Mouse (Mus musculus): ENCODE measurements around the gene Tacc2.
"Not testable (repeated sequence)": the region's sequence is repeated elsewhere in the genome, so short reads cannot be mapped to it uniquely, and the experiment has no call there.

The Tacc2 gene

GRCm38 (mm10) chr7:130653036-130653555, 75.9 kb downstream of the Tacc2 start:
- no peak for DNase-seq (ENCODE audit: low spot score)

GRCm38 (mm10) chr7:130654562-130654961, 77.3 kb downstream of the Tacc2 start:
- no peak for DNase-seq (ENCODE audit: low spot score)

- no peak for DNase-seq (ENCODE audit: low spot score)
Observed at GRCm38 (mm10) chr7:130656965-130657364, 79.7 kb downstream of the Tacc2 start.

GRCm38 (mm10) chr7:130657751-130658150, 80.5 kb downstream of the Tacc2 start:
- no peak for DNase-seq (ENCODE audit: low spot score)

GRCm38 (mm10) chr7:130659129-130659528, 81.9 kb downstream of the Tacc2 start:
- DNase-seq (ENCODE audit: low spot score), result no peak

GRCm38 (mm10) chr7:130662250-130662649, 85.0 kb downstream of the Tacc2 start:
- DNase-seq (ENCODE audit: low spot score), result no peak

- DNase-seq (ENCODE audit: low spot score), result no peak
Observed at GRCm38 (mm10) chr7:130662869-130663268, 85.6 kb downstream of the Tacc2 start.

- no peak for DNase-seq (ENCODE audit: low spot score)
Observed at GRCm38 (mm10) chr7:130664037-130664436, 86.8 kb downstream of the Tacc2 start.

- DNase-seq (ENCODE audit: low spot score), result no peak
Observed at GRCm38 (mm10) chr7:130664629-130665028, 87.4 kb downstream of the Tacc2 start.

- DNase-seq (ENCODE audit: low spot score), result no peak
Observed at GRCm38 (mm10) chr7:130665358-130665757, 88.1 kb downstream of the Tacc2 start.

GRCm38 (mm10) chr7:130668013-130668412, 90.8 kb downstream of the Tacc2 start:
- DNase-seq (ENCODE audit: low spot score), result not testable (repeated sequence)

GRCm38 (mm10) chr7:130668729-130669281, 91.6 kb downstream of the Tacc2 start:
- no peak for DNase-seq (ENCODE audit: low spot score)

- DNase-seq (ENCODE audit: low spot score), result no peak
Observed at GRCm38 (mm10) chr7:130669370-130669881, 92.2 kb downstream of the Tacc2 start.

GRCm38 (mm10) chr7:130670358-130670757, 93.1 kb downstream of the Tacc2 start:
- DNase-seq (ENCODE audit: low spot score), result no peak

GRCm38 (mm10) chr7:130671301-130671700, 94.1 kb downstream of the Tacc2 start:
- DNase-seq (ENCODE audit: low spot score), result no peak

GRCm38 (mm10) chr7:130673169-130674033, 96.2 kb downstream of the Tacc2 start:
- DNase-seq (ENCODE audit: low spot score), result no peak

- DNase-seq (ENCODE audit: low spot score), result no peak
Observed at GRCm38 (mm10) chr7:130674526-130674925, 97.3 kb downstream of the Tacc2 start.

GRCm38 (mm10) chr7:130676885-130677540, 99.8 kb downstream of the Tacc2 start:
- no peak for DNase-seq (ENCODE audit: low spot score)

GRCm38 (mm10) chr7:130677541-130678274, 100.5 kb downstream of the Tacc2 start:
- DNase-seq (ENCODE audit: low spot score), result no peak

GRCm38 (mm10) chr7:130678414-130678813, 101.2 kb downstream of the Tacc2 start:
- no peak for DNase-seq (ENCODE audit: low spot score)

GRCm38 (mm10) chr7:130681798-130682197, 104.6 kb downstream of the Tacc2 start:
- no peak for DNase-seq (ENCODE audit: low spot score)

GRCm38 (mm10) chr7:130688601-130689000, 111.4 kb downstream of the Tacc2 start:
- no peak for DNase-seq (ENCODE audit: low spot score)

Data from ovary, postnatal 14 days (tissue).